Mouse (Mus musculus) kidney, adult 2 months (tissue): ENCODE results near the gene Gstt2.

ENCODE experiments used
- CTCF ChIP-seq: fragments of 200-500 bp; conservative IDR thresholded peaks from 2 replicates; pipeline ENCODE4 v1.5.1; 2011; ENCODE audit warnings: low read depth, mild to moderate bottlenecking, control low read depth, low read length, moderate library complexity, mixed read lengths; ENCODE audit not compliant: insufficient read depth, insufficient read length
- POLR2A ChIP-seq: fragments of 200-500 bp; IDR thresholded peaks from one replicate; pipeline ENCODE4 v1.6.1; 2011; ENCODE audit warnings: low read depth, low read length, control low read depth

GRCm38 (mm10) chr10:75859107-75859746 is 22.0 kb upstream of the Gstt2 start:
- TF ChIP-seq CTCF (no peak), POLR2A (no peak)
